Mouse (Mus musculus) lung, embryonic 15.5 days (tissue): Measurements from ENCODE around the gene Tanc1. TPM values are rescaled to one million over a fixed set of nuclear protein-coding genes. Genes with fewer than 3 reads are reported as not detected.
"Not testable (repeated sequence)": the region's sequence is repeated elsewhere in the genome, so short reads cannot be mapped to it uniquely, and the experiment has no call there.

Experiments used
- ATAC-seq: fragments of 200-750 bp; cut with Nextera tagmentation; 2 replicates; pipeline ENCODE4 v1.8.0; 2017; ENCODE audit warnings: moderate number of reproducible peaks, borderline replicate concordance; ENCODE audit not compliant: low FRiP score, low TSS enrichment; ENCODE audit errors: extremely low read depth
- H3K27ac ChIP-seq: fragments of 300-500 bp; sonication (generic); 2 replicates; pipeline ENCODE4 v1.5.1; 2015; ENCODE audit warnings: moderate library complexity, mild to moderate bottlenecking, inconsistent platforms
- H3K27me3 ChIP-seq: fragments of 300-500 bp; sonication (generic); 2 replicates; pipeline ENCODE4 v1.6.1; 2015; ENCODE audit warnings: inconsistent platforms
- H3K36me3 ChIP-seq: fragments of 300-500 bp; sonication (generic); 2 replicates; pipeline ENCODE4 v1.6.1; 2015; ENCODE audit warnings: inconsistent platforms
- H3K4me1 ChIP-seq: fragments of 300-500 bp; sonication (generic); 2 replicates; pipeline ENCODE4 v1.6.1; 2015; ENCODE audit warnings: inconsistent platforms
- H3K4me2 ChIP-seq: fragments of 300-500 bp; sonication (generic); 2 replicates; pipeline ENCODE4 v1.6.1; 2015; ENCODE audit warnings: inconsistent platforms, mild to moderate bottlenecking, moderate library complexity
- H3K4me3 ChIP-seq: fragments of 300-500 bp; sonication (generic); 2 replicates; pipeline ENCODE4 v1.5.1; 2015; ENCODE audit warnings: mild to moderate bottlenecking, inconsistent platforms
- H3K9ac ChIP-seq: fragments of 300-500 bp; sonication (generic); 2 replicates; pipeline ENCODE4 v1.6.1; 2015; ENCODE audit warnings: inconsistent platforms
- H3K9me3 ChIP-seq: fragments of 300-500 bp; sonication (generic); 2 replicates; pipeline ENCODE4 v1.6.1; 2016; ENCODE audit warnings: inconsistent platforms
- WGBS: fragments of 180-500 bp; shearing (Covaris S2); methylation state at CpG from one replicate; pipeline ENCODE4 v1.1.7; 2015; 5-methylcytosine and 5-hydroxymethylcytosine counted together
- polyA plus RNA-seq: library from polyadenylated mRNA; unstranded; fragments of >200 nt; fragmentation: Nextera tagmentation; extraction: Ambion mirVana; gene quantifications from 2 replicates; pipeline ENCODE4 v1.2.1, GENCODE M21; 2015

Tanc1 gene
- polyA plus RNA-seq, 1 experiment from 2014 or later = 33.9 TPM

GRCm38 (mm10) chr2:59843848-59844247 lies 232.0 kb downstream of the Tanc1 start:
- Histone ChIP-seq H3K27ac (no peak overlapping the region), H3K4me3 (no peak overlapping the region), H3K4me1 (peaks cover 9% of the 10 kb centered on the region), H3K27me3 (no peaks in the 10 kb centered on the region), H3K9ac (no peak overlapping the region), H3K36me3 (peaks cover 45% of the 10 kb centered on the region), H3K4me2 (no peak overlapping the region), H3K9me3 (no peaks in the 10 kb centered on the region)
- ATAC-seq = no peak
- WGBS = 88% methylated on average over 6 of the region's 6 CpGs

- 82% methylated on average over 5 of the region's 5 CpGs for WGBS
- H3K4me3 ChIP-seq, ATAC-seq: not testable (repeated sequence)
Observed at GRCm38 (mm10) chr2:59851885-59852284, 240.0 kb downstream of the Tanc1 start.

GRCm38 (mm10) chr2:59852916-59853315 lies 241.1 kb downstream of the Tanc1 start:
- H3K4me2 ChIP-seq = no peak overlapping the region
- no peak overlapping the region for H3K27ac ChIP-seq
- H3K4me1 ChIP-seq = no peaks in the 10 kb centered on the region
- ATAC-seq = no peak
- H3K4me3 ChIP-seq = no peak overlapping the region
- no peaks in the 10 kb centered on the region for H3K9me3 ChIP-seq
- 90% methylated on average over 11 of the region's 11 CpGs for WGBS
- peaks cover 11% of the 10 kb centered on the region; the same call in 1 of the 2 replicates for H3K36me3 ChIP-seq
- H3K9ac ChIP-seq = no peak overlapping the region
- no peaks in the 10 kb centered on the region for H3K27me3 ChIP-seq

More at GRCm38 (mm10) chr2:59851885-59852284, 240.0 kb downstream of the Tanc1 start:
- H3K27me3 ChIP-seq, H3K27ac ChIP-seq, H3K9ac ChIP-seq, H3K4me2 ChIP-seq, H3K9me3 ChIP-seq, H3K4me1 ChIP-seq: not testable (repeated sequence)
- peaks cover 11% of the 10 kb centered on the region; the same call in 1 of the 2 replicates for H3K36me3 ChIP-seq

GRCm38 (mm10) chr2:59853543-59853942 lies 241.7 kb downstream of the Tanc1 start:
- H3K9me3 ChIP-seq = no peaks in the 10 kb centered on the region
- no peak for ATAC-seq
- H3K27me3 ChIP-seq = no peaks in the 10 kb centered on the region
- no peak overlapping the region for H3K27ac ChIP-seq
- WGBS = 81% methylated on average over 10 of the region's 10 CpGs
- H3K4me2 ChIP-seq = no peak overlapping the region
- H3K36me3 ChIP-seq = peaks cover 15% of the 10 kb centered on the region
- no peaks in the 10 kb centered on the region for H3K4me1 ChIP-seq
- H3K4me3 ChIP-seq = no peak overlapping the region
- H3K9ac ChIP-seq = no peak overlapping the region

GRCm38 (mm10) chr2:59854363-59854762 lies 242.5 kb downstream of the Tanc1 start:
- no peak overlapping the region for H3K27ac ChIP-seq
- no peaks in the 10 kb centered on the region for H3K27me3 ChIP-seq
- no peak overlapping the region for H3K4me2 ChIP-seq
- H3K4me1 ChIP-seq = 0 out of 2 replicates have a peak, but pooled peaks cover 5% of the 10 kb centered on the region
- no peak overlapping the region for H3K4me3 ChIP-seq
- WGBS = 87% methylated on average over 9 of the region's 9 CpGs
- H3K9ac ChIP-seq = no peak overlapping the region
- ATAC-seq = no peak
- H3K9me3 ChIP-seq = no peaks in the 10 kb centered on the region
- peaks cover 15% of the 10 kb centered on the region for H3K36me3 ChIP-seq

- 85% methylated on average over 6 of the region's 6 CpGs for WGBS
- H3K36me3 ChIP-seq = peaks cover 20% of the 10 kb centered on the region
Observed at GRCm38 (mm10) chr2:59862618-59863017, 250.8 kb downstream of the Tanc1 start.

GRCm38 (mm10) chr2:59870526-59870925 lies 258.7 kb downstream of the Tanc1 start:
- Histone ChIP-seq H3K36me3 (peaks cover 15% of the 10 kb centered on the region; the same call in 1 of the 2 replicates), H3K4me3 (no peak overlapping the region), H3K27me3 (no peaks in the 10 kb centered on the region), H3K9me3 (no peaks in the 10 kb centered on the region), H3K9ac (no peak overlapping the region), H3K4me1 (no peaks in the 10 kb centered on the region), H3K27ac (no peak overlapping the region), H3K4me2 (no peak overlapping the region)
- no peak for ATAC-seq
- WGBS = 85% methylated on average over 6 of the region's 6 CpGs

More at GRCm38 (mm10) chr2:59862618-59863017, 250.8 kb downstream of the Tanc1 start:
- H3K4me2 ChIP-seq = no peak overlapping the region
- no peak overlapping the region for H3K27ac ChIP-seq
- no peak for ATAC-seq
- H3K27me3 ChIP-seq = no peaks in the 10 kb centered on the region
- H3K9ac ChIP-seq = no peak overlapping the region
- H3K4me1 ChIP-seq = 0 out of 2 replicates have a peak, but pooled peaks cover 5% of the 10 kb centered on the region
- H3K4me3 ChIP-seq = no peak overlapping the region
- H3K9me3 ChIP-seq = no peaks in the 10 kb centered on the region

GRCm38 (mm10) chr2:59876482-59876881 lies 264.6 kb downstream of the Tanc1 start:
- Histone ChIP-seq H3K27me3 (no peaks in the 10 kb centered on the region), H3K9me3 (no peaks in the 10 kb centered on the region), H3K4me3 (no peak overlapping the region), H3K27ac (no peak overlapping the region), H3K4me2 (no peak overlapping the region), H3K36me3 (peaks cover 15% of the 10 kb centered on the region; the same call in 1 of the 2 replicates), H3K9ac (no peak overlapping the region), H3K4me1 (peaks cover 2% of the 10 kb centered on the region)
- ATAC-seq = no peak
- WGBS = 86% methylated on average over 15 of the region's 15 CpGs

GRCm38 (mm10) chr2:59877335-59877734 lies 265.5 kb downstream of the Tanc1 start:
- 89% methylated on average over 4 of the region's 4 CpGs for WGBS
- peaks cover 6% of the 10 kb centered on the region for H3K4me1 ChIP-seq
- H3K9me3 ChIP-seq = no peaks in the 10 kb centered on the region
- no peak overlapping the region for H3K9ac ChIP-seq
- H3K36me3 ChIP-seq = peaks cover 8% of the 10 kb centered on the region; the same call in 1 of the 2 replicates
- H3K27me3 ChIP-seq = no peaks in the 10 kb centered on the region
- ATAC-seq = no peak
- no peak overlapping the region for H3K4me2 ChIP-seq
- no peak overlapping the region for H3K4me3 ChIP-seq
- no peak overlapping the region for H3K27ac ChIP-seq

GRCm38 (mm10) chr2:59878221-59878620 lies 266.4 kb downstream of the Tanc1 start:
- H3K9ac ChIP-seq = no peak overlapping the region
- ATAC-seq = no peak
- H3K4me1 ChIP-seq = peaks cover 11% of the 10 kb centered on the region
- H3K4me2 ChIP-seq = no peak overlapping the region
- no peak overlapping the region for H3K4me3 ChIP-seq
- no peaks in the 10 kb centered on the region for H3K27me3 ChIP-seq
- 0 out of 2 replicates have a peak, but pooled peaks cover 3% of the 10 kb centered on the region for H3K36me3 ChIP-seq
- 68% methylated on average over 19 of the region's 19 CpGs for WGBS
- H3K27ac ChIP-seq = no peak overlapping the region
- H3K9me3 ChIP-seq = no peaks in the 10 kb centered on the region

- peak overlapping the region; percentile 71; the same call in 1 of the 2 replicates for H3K9ac ChIP-seq
- peak overlapping the region; percentile 61 for H3K4me2 ChIP-seq
- no peak overlapping the region for H3K27ac ChIP-seq
- H3K4me1 ChIP-seq = peaks cover 12% of the 10 kb centered on the region
- no peaks in the 10 kb centered on the region for H3K36me3 ChIP-seq
- WGBS = 53% methylated on average over 6 of the region's 6 CpGs
- peak overlapping the region; percentile 77 for H3K4me3 ChIP-seq
- no peak for ATAC-seq
- no peaks in the 10 kb centered on the region for H3K9me3 ChIP-seq
- H3K27me3 ChIP-seq = no peaks in the 10 kb centered on the region
Observed at GRCm38 (mm10) chr2:59881404-59881803, 269.6 kb downstream of the Tanc1 start.

GRCm38 (mm10) chr2:59881831-59882741 lies 270.2 kb downstream of the Tanc1 start, which contains the start of gene Wdsub1:
Gene Wdsub1, minus strand, starts transcription at chr2:59882591.
- ATAC-seq = peak; percentile 97
- Histone ChIP-seq H3K4me3 (peak within 1 kb of the TSS; percentile 77), H3K9me3 (no peaks in the 10 kb centered on the region), H3K36me3 (no peaks in the 10 kb centered on the region), H3K4me2 (peak within 1 kb of the TSS; percentile 61), H3K27ac (peak within 1 kb of the TSS; percentile 78), H3K9ac (peak within 1 kb of the TSS; percentile 71), H3K4me1 (peaks cover 12% of the 10 kb centered on the region), H3K27me3 (no peaks in the 10 kb centered on the region)
- WGBS = 3% methylated on average over 57 of the region's 57 CpGs
